Mouse (Mus musculus) heart, adult 18-20 months (tissue): ENCODE data around the gene Gm8247. TPM values are rescaled to one million over a fixed set of nuclear protein-coding genes. Genes with fewer than 3 reads are reported as not detected.
A peak's percentile ranks its signal among the peaks of the same experiment; 100 is the strongest.
"Not testable (repeated sequence)": the region's sequence is repeated elsewhere in the genome, so short reads cannot be mapped to it uniquely, and the experiment has no call there.

Experiments
- DNase-seq, 2 experiments: peaks; one replicate each; pipeline ENCODE4 v3.0.0; 2021 to 2022; ENCODE audit warnings: mixed read lengths in 1 of 2
- long read RNA-seq, 2 experiments: library from polyadenylated mRNA; stranded (forward); transcript quantifications; one replicate each; pipeline ENCODE4 v2.0.0; 2021
- total RNA-seq, 2 experiments: library from RNA; stranded (reverse); gene quantifications; 2 replicates each; pipeline ENCODE4 v1.2.3; 2021

The Gm8247 gene
- total RNA-seq, result not detected
- long read RNA-seq, experiment 1, result 0 reads
- long read RNA-seq, experiment 2, result 0 reads

- not testable (repeated sequence) for DNase-seq
Observed at GRCm38 (mm10) chr14:44582853-44583252, at the start of gene Gm8247. Gm8247 (plus strand) TSS chr14:44583153.

GRCm38 (mm10) chr14:44547961-44548360, 35.0 kb upstream of the Gm8247 start:
- not testable (repeated sequence) for DNase-seq

- DNase-seq, result peak in 1 of 2 experiments; percentile 1
Observed at GRCm38 (mm10) chr14:44591765-44592164, 8.8 kb downstream of the Gm8247 start.

- DNase-seq, result not testable (repeated sequence)
Observed at GRCm38 (mm10) chr14:44627737-44628136, 44.8 kb downstream of the Gm8247 start, which contains the start of gene Gm5624. Gm5624 (minus strand) TSS chr14:44627938.

Other genes starting within 250 kb of the Gm8247 start
- not detected for gene Gm5930, start 244.6 kb upstream of the Gm8247 start, total RNA-seq
- gene Gm8229, start 217.8 kb upstream of the Gm8247 start, total RNA-seq, result not detected
- gene Gm3371, start 172.5 kb upstream of the Gm8247 start, total RNA-seq, result not detected
- not detected for gene Gm8232, start 149.5 kb upstream of the Gm8247 start, total RNA-seq
- gene BC061237, start 90.7 kb upstream of the Gm8247 start, total RNA-seq, result not detected
- gene Gm17093, start 64.9 kb upstream of the Gm8247 start, total RNA-seq, result not detected
- gene Gm5624, start 44.8 kb downstream of the Gm8247 start, total RNA-seq, result not detected
- gene Gm8257, start 123.3 kb downstream of the Gm8247 start, total RNA-seq, result not detected
- gene Gm8267, start 167.2 kb downstream of the Gm8247 start, total RNA-seq, result not detected